Mouse (Mus musculus): ENCODE data around the gene Prr11. TPM values are rescaled to one million over a fixed set of nuclear protein-coding genes. Genes with fewer than 3 reads are reported as not detected.
A peak's percentile ranks its signal among the peaks of the same experiment; 100 is the strongest.

Prr11 gene
- total RNA-seq (2017) = 0.23 and 0.25 TPM in 2 replicates

DNA sequence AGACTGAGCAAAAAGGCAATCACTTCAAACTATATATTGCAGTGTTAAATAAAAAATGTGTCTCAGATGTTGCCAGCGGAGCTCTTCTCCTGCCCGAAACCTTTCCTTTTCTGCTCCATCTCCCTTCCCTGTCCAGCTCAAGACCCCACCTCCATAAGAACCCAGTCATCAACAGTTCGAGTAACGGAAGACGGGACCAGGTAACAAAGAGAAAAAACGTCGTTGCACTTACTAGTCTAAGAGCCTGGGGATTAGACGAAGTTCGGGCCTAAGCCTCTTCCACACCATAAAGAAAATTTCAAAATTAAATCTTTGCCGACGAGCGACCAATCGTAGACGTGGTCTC, at the start of gene Prr11:
Prr11 (minus strand) TSS at position 300 of the 346 bp plus-strand sequence.
- no peak for ATAC-seq (ENCODE audit: extremely low read depth, insufficient number of reproducible peaks, low FRiP score, poor library complexity, severe bottlenecking)

DNA sequence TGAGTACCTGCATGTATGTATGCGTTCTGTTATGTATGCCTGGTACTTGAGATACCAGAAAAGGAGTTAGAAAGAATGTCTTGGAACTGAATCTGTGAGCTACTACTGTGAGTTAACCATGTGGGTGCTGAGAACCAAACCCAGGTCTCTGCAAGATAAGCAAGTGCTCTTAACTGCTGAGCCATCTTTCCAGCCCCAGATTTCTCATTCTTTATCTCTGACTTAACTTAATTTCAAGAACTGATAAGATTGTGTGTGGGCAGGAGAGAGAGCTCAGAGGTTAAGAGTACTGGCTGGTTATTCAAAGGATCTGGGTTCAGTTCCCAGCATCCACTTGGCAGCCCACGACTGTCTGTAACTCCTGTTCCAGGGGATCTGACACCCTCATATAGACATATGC, 49.5 kb upstream of the Prr11 start:
- no peak for ATAC-seq (ENCODE audit: extremely low read depth, insufficient number of reproducible peaks, low FRiP score, poor library complexity, severe bottlenecking)

DNA sequence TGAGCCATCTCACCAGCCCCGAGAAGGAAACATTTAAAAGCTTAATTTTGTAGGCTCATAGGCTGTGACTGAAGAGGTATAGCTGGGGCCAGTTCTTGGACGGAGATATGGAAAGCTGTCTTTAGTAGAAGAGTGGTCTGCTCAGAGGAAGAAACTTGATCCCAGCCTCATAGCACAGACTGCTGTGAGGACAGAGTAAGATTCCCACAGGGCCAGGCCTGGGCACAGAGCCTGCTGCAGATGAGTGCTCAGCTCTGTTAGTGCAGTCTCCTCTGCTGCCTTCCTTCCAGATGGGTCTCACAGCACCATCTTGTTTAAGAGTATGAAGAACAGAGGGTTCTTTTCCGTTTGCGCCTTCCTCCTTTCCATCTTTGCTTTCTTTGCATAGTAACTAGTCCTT, 27.7 kb upstream of the Prr11 start:
- ATAC-seq (ENCODE audit: extremely low read depth, insufficient number of reproducible peaks, low FRiP score, poor library complexity, severe bottlenecking) = no peak

DNA sequence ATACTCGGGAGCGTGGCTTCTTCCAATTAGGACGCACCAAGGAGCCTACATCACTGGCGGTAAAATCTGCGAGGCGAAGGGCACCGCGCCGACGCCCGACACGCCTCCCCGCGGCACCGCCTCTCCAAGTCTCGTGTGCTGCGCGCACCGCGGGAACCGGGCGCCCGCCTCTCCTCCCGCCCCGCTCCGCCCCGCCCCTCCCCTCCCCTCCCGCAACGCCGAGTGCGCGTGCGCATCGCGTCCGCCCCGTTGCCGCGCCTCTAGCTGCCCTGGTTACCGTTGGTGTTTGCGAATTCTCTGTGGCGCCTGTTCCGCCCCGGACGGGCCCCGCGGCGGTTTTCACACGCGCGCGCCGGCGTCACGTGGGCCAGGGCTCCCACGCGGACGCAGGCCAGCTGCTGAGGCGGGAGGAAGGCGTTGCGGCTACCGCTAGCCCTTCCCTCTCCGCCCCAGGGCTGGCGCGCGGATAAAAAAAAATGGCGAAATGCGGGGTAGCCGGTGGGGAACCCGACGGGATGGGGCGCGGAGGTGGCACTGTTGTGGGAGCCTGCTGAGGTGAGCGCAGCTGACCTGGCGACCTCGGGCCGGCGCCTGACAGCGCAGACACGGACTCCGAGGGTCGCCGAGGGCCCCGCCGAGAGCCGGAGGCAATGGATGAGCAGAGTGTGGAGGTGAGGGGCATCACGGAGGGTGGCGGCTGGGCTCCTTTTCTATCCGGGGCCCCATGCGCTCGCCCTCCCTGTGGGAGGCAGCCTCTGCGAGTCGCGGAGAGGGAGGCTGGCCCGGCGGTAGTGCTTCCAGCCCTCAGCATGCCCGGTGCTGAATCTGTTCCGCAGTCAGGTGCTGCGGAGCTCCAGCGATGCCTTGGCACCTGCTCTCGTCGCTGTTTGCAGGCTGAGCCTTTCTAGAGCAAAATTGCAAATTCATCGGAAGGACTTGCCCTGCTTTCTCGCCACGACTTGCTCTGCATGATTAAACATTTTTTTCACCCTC, 18.6 kb upstream of the Prr11 start, which contains the start of gene Trim37:
Trim37 (plus strand) TSS at position 254 of the 993 bp plus-strand sequence.
- peak; percentile 89 for ATAC-seq (ENCODE audit: extremely low read depth, insufficient number of reproducible peaks, low FRiP score, poor library complexity, severe bottlenecking)

DNA sequence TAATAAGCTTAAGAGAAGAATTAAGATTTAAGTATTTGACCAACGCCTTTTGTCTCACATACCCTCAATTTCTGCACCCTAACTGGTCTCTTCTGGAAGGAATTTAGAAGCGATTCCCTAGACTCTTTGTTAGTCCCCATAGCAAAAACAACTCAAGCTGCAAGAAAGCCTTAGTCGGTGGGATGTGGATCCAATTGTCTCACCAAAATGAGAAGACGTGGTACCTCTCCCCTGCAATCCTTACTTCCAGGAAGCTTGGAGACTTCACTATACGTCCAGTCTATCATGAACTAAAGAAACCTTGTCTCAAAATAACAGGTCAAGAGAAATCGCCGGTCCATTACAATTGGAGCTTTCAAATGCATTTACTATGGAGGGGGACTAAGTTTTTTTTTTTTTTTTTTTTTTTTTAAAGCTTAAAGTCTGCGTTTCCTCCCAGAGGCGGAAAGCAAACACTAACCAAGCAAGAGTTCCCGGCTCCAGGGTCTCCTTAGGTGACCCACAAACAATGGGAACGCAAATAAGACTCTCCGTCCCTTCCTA, 17.8 kb upstream of the Prr11 start:
- ATAC-seq (ENCODE audit: extremely low read depth, insufficient number of reproducible peaks, low FRiP score, poor library complexity, severe bottlenecking) = no peak

DNA sequence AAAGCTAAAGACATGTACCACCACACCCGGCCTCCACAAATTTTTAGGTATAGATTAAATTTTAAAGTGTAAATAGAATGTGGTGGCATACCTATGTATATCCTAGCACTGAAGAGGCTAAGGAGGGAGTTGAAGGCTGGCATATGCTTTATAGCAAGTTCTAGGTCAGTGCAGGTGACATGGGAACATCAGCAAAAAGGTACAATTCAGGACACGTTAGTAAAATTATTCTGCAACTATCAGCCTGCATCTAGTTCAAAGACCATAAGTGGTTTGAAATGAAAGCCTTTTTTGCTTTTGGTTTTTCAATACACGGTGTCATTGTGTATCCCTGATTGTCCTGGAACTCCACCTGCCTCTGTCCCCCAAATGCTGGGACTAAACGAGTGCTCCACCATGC, 17.1 kb upstream of the Prr11 start:
- ATAC-seq (ENCODE audit: extremely low read depth, insufficient number of reproducible peaks, low FRiP score, poor library complexity, severe bottlenecking) = no peak

DNA sequence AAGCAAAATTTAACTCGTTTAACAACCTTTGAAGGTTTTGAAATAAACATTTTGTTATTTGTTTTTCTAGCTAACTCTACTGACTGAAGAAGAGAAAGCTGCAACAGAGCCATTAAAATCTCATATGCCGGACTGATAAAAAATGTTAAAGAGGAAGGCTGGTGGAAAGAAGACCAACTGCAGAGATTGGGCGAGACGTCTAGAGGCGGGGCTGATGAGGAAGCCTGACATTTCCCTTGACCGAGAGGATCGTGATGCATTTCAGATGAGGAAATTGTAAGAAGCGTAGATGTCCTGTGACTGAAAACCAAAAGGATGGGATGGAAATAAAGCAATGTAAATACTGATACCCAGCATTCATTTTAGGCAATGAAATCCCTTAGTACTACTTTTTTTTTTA, 13.4 kb upstream of the Prr11 start:
- ATAC-seq (ENCODE audit: extremely low read depth, insufficient number of reproducible peaks, low FRiP score, poor library complexity, severe bottlenecking) = no peak

DNA sequence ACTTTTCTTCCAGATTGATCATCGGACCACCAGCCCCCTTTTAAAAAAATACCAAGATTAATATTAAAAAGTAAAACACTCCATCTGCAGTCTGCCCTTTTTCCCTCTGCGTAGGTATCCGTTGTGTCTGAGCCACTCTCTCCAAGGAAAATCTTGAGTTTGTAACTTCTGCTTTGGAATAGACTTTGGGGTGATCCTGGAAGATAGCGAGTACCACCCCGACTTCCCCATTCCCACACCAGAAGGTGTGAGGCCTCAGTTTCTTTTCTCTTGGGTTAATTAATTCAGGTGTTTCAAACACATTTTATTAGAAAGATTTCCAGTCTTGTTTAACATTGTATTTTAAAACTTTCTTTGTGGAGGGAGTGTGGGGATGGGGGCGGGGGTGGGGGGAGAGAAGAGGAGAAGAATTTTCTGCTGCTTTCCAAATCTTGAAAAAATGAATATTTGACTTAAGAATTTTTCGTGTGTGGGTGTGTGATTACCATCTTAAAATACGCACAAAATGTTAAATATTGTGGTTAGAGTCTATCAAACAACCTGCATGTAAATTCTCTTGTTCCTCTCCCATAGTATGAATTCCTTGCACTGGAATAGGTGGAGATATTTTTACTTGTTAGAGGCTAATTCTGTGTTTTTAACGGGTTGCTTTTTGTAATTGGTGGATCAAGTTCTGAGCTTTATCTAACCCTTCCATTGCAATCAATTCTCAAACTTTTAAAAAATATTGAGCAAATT, 1.8 kb upstream of the Prr11 start:
- ATAC-seq (ENCODE audit: extremely low read depth, insufficient number of reproducible peaks, low FRiP score, poor library complexity, severe bottlenecking) = no peak

DNA sequence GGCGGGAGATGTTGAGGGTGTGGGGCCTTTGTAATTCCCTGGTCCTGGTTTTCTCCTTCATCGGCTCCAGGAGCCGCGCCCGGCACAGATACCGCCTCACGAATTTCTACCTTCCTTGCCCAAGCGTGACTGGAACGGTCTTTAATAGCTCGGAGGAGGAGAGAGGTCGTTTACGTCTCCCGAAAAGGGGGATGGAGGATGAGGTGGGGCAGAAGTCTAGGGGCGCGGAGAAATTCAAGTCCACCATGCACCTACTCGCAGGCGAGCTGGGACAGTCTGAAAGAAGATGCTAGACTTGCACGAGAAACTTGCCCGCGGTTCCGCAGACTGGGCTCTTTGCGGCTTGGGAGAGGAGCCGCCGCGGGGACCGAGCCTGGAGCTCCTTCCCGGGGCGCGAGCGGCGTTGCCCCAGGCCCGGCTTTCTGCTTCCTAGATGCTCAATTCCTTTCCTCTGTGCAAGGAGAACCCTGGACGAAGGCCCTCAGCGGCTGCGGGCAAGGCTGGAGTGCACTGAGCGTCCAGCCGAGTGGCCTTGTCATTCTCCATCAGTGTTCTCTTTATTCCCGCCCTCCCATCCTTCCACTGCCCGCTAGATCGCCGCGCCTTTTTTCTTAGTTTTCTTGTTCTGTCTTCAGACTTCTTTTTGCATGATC, 1.1 kb upstream of the Prr11 start:
- no peak for ATAC-seq (ENCODE audit: extremely low read depth, insufficient number of reproducible peaks, low FRiP score, poor library complexity, severe bottlenecking)

DNA sequence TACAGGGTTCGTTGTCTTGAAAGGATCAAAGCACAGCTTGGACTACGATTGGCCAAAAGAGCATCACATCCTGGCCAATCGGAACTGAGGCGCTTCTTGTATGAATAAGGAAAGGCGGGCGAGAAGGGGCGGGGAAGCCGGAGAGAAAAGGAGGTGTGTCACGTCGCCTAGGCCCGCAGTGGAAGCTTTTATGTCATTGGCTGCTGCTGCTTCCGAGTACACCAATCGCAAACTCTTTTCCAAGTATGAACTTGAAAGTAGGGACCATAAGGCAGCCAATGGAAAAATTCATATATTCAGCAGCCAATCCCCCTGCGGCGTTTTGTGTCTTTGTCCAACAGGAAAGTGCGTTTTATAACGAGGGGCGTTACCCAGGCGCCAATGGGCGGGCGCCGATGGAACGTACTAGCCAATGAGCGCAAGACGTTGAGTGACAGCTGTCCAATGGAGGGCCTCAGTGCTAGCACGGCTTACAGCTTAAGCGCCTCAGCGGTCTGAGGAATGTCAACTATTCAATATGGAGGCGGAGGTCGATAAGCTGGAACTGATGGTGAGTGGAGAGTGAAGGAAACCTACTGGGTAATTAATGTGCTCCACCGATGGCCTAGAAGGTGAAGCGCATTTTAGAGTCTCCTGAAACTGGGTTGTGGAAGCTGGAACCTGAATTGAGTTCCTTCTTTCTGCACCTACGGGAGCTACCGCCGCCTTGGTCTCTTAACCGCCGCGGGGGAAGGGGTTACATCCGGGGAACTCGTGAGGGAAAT, 429 bp upstream of the Prr11 start, which contains the start of gene Ska2:
Ska2 (plus strand) TSS at position 480 of the 764 bp plus-strand sequence.
- ATAC-seq (ENCODE audit: extremely low read depth, insufficient number of reproducible peaks, low FRiP score, poor library complexity, severe bottlenecking) = peak; percentile 92

DNA sequence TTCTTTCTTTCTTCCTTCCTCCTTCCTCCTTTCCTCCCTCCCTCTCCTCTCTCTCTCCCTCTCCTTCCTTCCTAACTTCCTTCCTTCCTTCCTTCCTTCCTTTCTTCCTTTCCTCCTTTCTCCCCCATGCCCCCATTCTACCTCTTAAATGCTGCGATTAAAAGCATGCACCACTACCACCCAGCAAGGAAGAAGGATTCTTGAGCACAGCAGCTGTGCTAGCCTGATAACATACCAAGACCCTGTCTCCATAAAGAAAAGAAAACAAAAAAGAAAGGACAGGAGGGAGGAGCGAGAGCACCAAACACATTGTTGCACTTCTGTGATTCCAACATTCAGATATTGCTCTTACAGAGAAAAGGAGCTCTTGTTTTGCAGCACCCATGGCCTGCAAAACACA, 21.4 kb downstream of the Prr11 start:
- ATAC-seq (ENCODE audit: extremely low read depth, insufficient number of reproducible peaks, low FRiP score, poor library complexity, severe bottlenecking) = no peak

DNA sequence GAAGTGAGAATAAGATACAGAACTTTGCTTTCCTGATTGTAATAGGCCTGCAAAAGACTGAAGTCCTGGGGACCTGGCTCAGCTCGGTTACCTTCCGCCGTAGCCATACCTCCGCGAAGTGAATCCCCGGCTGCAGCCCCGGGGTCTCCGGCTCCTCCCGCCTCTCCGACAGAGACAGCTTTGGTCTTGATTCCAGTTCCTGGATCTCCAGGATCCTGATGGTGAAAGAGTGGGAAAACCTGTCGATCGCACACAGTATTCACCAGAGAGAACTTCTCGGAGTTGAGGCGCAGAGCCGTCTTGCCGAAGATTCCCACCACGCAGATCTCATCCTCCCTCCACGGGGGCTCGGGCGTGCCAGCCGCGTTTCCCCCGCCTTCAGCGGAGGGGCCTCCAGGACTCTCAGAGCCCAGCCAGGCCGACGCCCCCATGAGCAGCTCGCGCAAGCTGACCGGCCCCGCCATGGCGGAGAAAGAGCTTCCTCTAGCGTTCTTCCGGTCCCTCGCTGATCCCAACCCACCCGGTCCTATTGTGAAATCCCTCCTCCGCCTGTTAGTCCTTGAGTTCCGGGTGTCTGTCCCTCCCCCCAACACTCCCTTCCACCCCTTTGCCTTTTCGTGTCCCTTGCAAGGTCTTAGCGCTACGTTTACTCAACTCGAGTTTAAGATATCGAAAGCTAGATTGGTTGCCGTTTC, 22.1 kb downstream of the Prr11 start, which contains the start of gene Smg8:
Smg8 (minus strand) TSS at position 485 of the 695 bp plus-strand sequence.
- peak; percentile 94 for ATAC-seq (ENCODE audit: extremely low read depth, insufficient number of reproducible peaks, low FRiP score, poor library complexity, severe bottlenecking)

DNA sequence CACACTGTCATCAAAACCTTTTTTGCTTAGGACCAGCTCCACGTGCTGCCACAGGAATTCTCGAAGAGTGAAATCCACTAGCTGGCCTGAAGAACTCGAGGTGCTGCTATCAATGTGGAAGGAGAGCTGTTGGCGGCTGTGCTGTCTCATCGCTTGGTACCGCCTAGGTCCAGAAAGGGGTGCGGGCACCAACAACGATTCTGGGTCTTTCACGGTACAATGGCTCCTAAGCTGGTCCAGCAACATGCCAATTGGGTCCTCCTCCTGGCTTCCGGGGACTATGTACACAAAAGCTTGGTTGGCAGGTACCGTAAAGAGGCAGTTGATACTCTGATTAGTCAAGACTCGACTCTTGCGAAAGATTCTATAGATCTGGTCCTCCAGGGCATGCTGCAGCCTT, 23.0 kb downstream of the Prr11 start:
- no peak for ATAC-seq (ENCODE audit: extremely low read depth, insufficient number of reproducible peaks, low FRiP score, poor library complexity, severe bottlenecking)

DNA sequence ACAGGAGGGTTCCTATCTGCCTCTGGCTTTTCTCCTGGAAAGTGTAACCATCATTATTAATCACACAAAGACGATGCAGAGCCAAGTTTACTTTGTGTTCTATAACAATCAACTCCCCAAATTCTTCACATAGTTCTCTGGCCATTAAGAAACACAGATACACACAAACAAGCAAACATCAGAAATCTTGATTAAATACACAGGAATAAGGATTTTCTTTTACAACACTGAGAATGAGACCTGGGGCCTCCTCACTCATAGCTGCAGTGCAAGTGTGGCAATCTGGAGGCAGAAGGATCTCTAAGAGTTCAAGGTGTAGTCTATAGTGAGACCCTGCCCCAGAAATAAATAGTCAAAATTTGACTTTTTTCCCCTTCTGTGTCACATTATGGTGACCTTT, 24.8 kb downstream of the Prr11 start:
- ATAC-seq (ENCODE audit: extremely low read depth, insufficient number of reproducible peaks, low FRiP score, poor library complexity, severe bottlenecking) = no peak

DNA sequence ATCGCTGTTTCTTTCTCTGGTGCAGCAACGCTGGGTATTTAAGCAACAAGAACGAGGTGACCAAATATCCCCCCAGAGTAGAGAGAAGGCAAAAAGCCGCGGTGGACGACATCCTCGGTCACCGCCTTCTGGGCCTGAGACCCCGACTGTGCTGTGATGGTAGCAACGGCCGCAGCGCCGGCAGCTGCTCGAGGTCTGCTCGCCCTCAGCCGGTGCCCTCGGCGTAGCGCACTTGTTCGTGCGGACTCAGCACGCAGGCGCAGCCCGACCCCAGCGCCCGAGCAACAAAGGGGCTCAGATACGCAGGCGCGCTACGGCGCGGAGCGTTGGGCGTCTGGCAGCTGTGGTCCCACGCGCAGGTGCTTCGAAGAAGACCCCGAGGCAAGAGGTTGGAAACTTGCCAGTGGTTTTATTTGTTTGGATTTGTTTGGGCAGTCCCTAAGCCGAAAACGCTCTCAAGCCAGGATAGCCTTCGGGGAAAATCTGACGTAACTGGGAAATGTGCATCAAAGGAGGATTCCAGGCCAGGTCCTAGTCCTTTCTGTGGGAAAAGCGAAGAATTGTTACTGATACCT, 34.6 kb downstream of the Prr11 start, which contains the start of gene Gdpd1:
Gdpd1 (minus strand) TSS at position 197 of the 575 bp plus-strand sequence.
- ATAC-seq (ENCODE audit: extremely low read depth, insufficient number of reproducible peaks, low FRiP score, poor library complexity, severe bottlenecking) = peak; percentile 62; the same call in 1 of the 2 replicates

DNA sequence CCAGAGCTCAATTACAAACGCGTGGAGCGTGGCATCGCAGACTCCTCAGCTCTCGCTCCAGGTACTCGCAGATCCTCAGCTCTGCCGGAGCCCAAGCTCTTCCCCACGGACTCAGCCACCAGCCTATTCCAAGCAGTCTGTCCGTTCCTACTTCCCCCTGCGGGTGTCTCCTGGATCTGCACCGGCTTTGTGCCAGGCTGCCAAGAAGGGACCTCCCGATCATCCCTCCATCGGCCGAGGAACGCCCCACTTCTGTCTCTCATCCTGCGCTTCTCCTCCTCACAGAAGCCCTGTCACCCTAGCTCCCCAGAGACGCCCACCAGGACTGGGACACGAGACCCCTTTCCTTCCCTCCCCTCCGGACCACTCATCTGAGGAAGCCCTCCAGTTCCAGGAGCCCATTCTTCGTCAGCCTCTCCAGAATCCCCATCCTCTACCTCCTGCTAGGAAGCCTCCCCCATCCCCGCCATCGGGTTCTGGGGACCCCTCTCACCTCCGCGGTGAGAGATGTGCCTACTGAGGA, 35.1 kb downstream of the Prr11 start:
- ATAC-seq (ENCODE audit: extremely low read depth, insufficient number of reproducible peaks, low FRiP score, poor library complexity, severe bottlenecking) = peak; percentile 24; the same call in 1 of the 2 replicates

DNA sequence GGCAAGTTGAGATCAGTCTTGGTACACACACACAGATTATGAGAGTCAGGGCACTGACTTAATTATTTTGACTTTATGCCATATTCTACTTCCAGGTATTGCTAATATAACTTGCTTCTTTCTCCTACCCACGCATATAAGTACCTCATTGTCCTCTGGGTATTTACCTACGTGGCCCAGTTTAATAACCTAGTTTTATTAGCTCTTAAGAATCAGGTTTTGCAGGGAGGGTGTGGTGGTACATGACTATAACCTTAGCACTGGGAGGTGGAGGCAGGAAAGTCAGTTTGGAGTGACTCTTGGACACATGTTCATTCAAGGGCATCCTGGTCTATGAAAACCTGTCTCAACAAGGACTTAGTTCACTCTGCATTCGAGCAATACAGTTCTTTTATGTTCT, 46.4 kb downstream of the Prr11 start:
- no peak for ATAC-seq (ENCODE audit: extremely low read depth, insufficient number of reproducible peaks, low FRiP score, poor library complexity, severe bottlenecking)
